In the genomic region with DNA sequence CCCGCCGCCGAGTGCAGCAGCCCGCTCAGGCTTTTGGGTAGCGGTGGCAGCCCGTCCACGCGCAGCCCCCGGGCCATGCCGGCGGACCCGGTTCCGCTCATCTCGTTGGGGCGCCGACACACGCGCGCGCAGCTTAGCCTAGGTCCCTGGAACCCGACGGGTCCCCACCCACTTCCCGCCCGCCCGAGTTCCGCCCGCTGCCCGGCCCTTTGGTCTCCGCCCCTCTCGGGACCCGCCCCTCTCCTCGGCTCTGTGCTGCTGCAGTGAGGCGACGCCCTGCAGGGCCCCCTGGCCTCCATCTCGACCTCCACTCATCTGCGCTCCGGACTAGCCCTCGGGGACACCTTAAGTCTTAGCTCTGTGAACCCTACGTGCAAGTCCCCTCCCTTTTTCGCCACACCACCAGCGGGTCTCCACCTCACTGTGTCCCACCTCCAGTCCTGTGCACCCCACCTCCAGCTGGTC, we compare ENCODE assay signal across 8 mouse cellular contexts. TPM values are rescaled to one million over a fixed set of nuclear protein-coding genes. Genes with fewer than 3 reads are reported as not detected.
DNase-seq lines count a peak whose midpoint lies in the region; ATAC-seq and TF ChIP-seq lines count a peak whose summit lies in the region.

TSS of gene Fam89a (minus strand) at position 124 of the 465 bp plus-strand sequence.

- TF ChIP-seq POLR2A in embryonic fibroblast, embryonic 13.5 days (IDR thresholded peaks at IDR 0.05; ENCODE audit: low read depth, low read length): no peak

- intact Hi-C loops in heart, postnatal 10 days (cut with DNase I): no loop called here

- peak within 1 kb of the TSS; percentile 49 for H3K4me3 ChIP-seq in embryonic fibroblast, embryonic 13.5 days (ENCODE audit: insufficient read depth, low read length)

- no peak for TF ChIP-seq CTCF in embryonic fibroblast, embryonic 13.5 days (IDR thresholded peaks at IDR 0.05; ENCODE audit: borderline replicate concordance, insufficient read depth, low read length)

- peak; percentile 12 for DNase-seq in right cerebral cortex, postnatal 4 days
- no peak for DNase-seq in right cerebral cortex, postnatal 36 days (ENCODE audit: low spot score in 2 of 2)
- peak; percentile 48 to 54 for DNase-seq in heart, postnatal 10 days
- DNase-seq in kidney, postnatal 36 days: peak; percentile 51 to 77
- peak; percentile 63 to 82 for DNase-seq in spleen, postnatal 4 days (ENCODE audit: low spot score in 2 of 2)
- no peak for DNase-seq in layer of hippocampus, adult 9-10 months (ENCODE audit: low spot score)

- H3K4me1 ChIP-seq in embryonic fibroblast, embryonic 13.5 days (ENCODE audit: control insufficient read depth, insufficient read depth, low read length): no peaks in the 10 kb centered on the region

- no peak within 1 kb of the TSS for H3K27ac ChIP-seq in embryonic fibroblast, embryonic 13.5 days (ENCODE audit: insufficient read depth, low read length)

- ATAC-seq in megakaryocyte-erythroid progenitor cell, adult 5-6 weeks (replicated peaks; ENCODE audit: low FRiP score, low TSS enrichment, poor library complexity, severe bottlenecking): peak; percentile 84

RNA-seq across cellular contexts. Expression of gene Fam89a, which starts in this region (rescaled TPM):
- polyA plus RNA-seq in embryonic fibroblast, embryonic 13.5 days (2011; ENCODE audit: insufficient read length, low read depth, missing spikeins): not detected in 2 replicates
- total RNA-seq in heart, postnatal 10 days (2021): 1 to 10 TPM; 1.8 TPM
- total RNA-seq in megakaryocyte-erythroid progenitor cell, adult 5-6 weeks (2014; fragmentation: Nextera tagmentation): not detected in 2 replicates
- total RNA-seq in megakaryocyte-erythroid progenitor cell, adult 5-6 weeks (2017): not detected in 2 replicates

Comparison
In these comparisons a context has a peak if more than half of its experiments do, and no peak if none do; other contexts are left out.
1. DNase-seq: peak in right cerebral cortex, postnatal 4 days (single experiment), heart, postnatal 10 days (2 of 2), kidney, postnatal 36 days (2 of 2) and spleen, postnatal 4 days (2 of 2); none in right cerebral cortex, postnatal 36 days (0 of 2) and layer of hippocampus, adult 9-10 months (single experiment).
2. Peak in ATAC-seq in megakaryocyte-erythroid progenitor cell, adult 5-6 weeks; RNA of the gene not detected or under 1 TPM.